Mouse (Mus musculus) embryonic facial prominence, embryonic 14.5 days (tissue): ENCODE measurements around the gene Sri. TPM values are rescaled to one million over a fixed set of nuclear protein-coding genes. Genes with fewer than 3 reads are reported as not detected.
A peak's percentile ranks its signal among the peaks of the same experiment; 100 is the strongest.
"Not testable (repeated sequence)": the region's sequence is repeated elsewhere in the genome, so short reads cannot be mapped to it uniquely, and the experiment has no call there.

Source experiments
- ATAC-seq: fragments of 200-750 bp; cut with Nextera tagmentation; 2 replicates; pipeline ENCODE4 v1.8.0; 2017; ENCODE audit warnings: low read depth, moderate number of reproducible peaks, moderate TSS enrichment
- DNase-seq: peaks from one replicate; pipeline ENCODE4 v3.0.0-alpha.2; 2015; ENCODE audit warnings: low spot score
- H3K27ac ChIP-seq: fragments of 300-500 bp; sonication (generic); replicated peaks from 2 replicates; pipeline ENCODE4 v1.5.1; 2014; ENCODE audit warnings: low read depth, mild to moderate bottlenecking, low read length, moderate library complexity
- H3K27me3 ChIP-seq: fragments of 300-500 bp; sonication (generic); replicated peaks from 2 replicates; pipeline ENCODE4 v1.6.1; 2014; ENCODE audit warnings: low read length; ENCODE audit not compliant: control insufficient read depth, insufficient read depth
- H3K36me3 ChIP-seq: fragments of 300-500 bp; sonication (generic); 2 replicates; pipeline ENCODE4 v1.6.1; 2014; ENCODE audit warnings: low read length, mixed read lengths; ENCODE audit not compliant: control insufficient read depth, insufficient read depth
- H3K4me1 ChIP-seq: fragments of 300-500 bp; sonication (generic); 2 replicates; pipeline ENCODE4 v1.6.1; 2014; ENCODE audit warnings: antibody characterized with exemption, low read length; ENCODE audit not compliant: control insufficient read depth, insufficient read depth
- H3K4me2 ChIP-seq: fragments of 300-500 bp; sonication (generic); 2 replicates; pipeline ENCODE4 v1.6.1; 2014; ENCODE audit warnings: low read depth, mild to moderate bottlenecking, low read length, moderate library complexity, mixed read lengths
- H3K4me3 ChIP-seq: fragments of 300-500 bp; sonication (generic); 2 replicates; pipeline ENCODE4 v1.5.1; 2014; ENCODE audit warnings: low read depth, mild to moderate bottlenecking, low read length
- H3K9ac ChIP-seq: fragments of 300-500 bp; sonication (generic); 2 replicates; pipeline ENCODE4 v1.6.1; 2014; ENCODE audit warnings: low read depth, mild to moderate bottlenecking, low read length, moderate library complexity, mixed read lengths
- H3K9me3 ChIP-seq: fragments of 300-500 bp; sonication (generic); 2 replicates; pipeline ENCODE4 v1.6.1; 2016; ENCODE audit warnings: low read length; ENCODE audit not compliant: control insufficient read depth
- WGBS: fragments of 180-500 bp; shearing (Covaris S2); extraction: QIAGEN DNeasy Blood & Tissue Kit; methylation state at CpG from one replicate; pipeline ENCODE4 v1.1.7; 2014; 5-methylcytosine and 5-hydroxymethylcytosine counted together
- polyA plus RNA-seq: library from polyadenylated mRNA; unstranded; fragments of >200 nt; fragmentation: Nextera tagmentation; extraction: Ambion mirVana; gene quantifications from 2 replicates; pipeline ENCODE4 v1.2.1, GENCODE M21; 2014

The Sri gene
- 241 and 254 TPM in 2 replicates for polyA plus RNA-seq

DNA sequence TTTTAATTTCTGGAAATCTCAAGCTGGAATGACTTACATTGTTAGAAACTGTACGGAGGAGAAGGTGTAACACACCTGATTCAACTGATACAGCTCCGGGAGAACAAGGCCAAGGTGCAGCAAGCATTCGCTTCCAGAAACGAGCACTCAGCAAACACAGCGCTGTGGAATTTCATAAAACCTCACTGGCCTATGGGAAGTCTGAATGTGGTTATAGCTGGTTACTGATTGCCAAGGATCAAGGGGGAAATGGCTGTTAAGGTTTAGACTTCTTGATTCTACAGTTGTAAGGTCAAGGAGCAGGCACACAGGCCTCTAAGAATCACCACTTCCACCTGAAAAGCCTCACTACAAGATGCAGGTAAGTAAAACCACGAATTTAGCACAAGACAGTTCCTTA is at the start of gene Sri:
TSS of gene Sri (plus strand) at position 224 of the 400 bp plus-strand sequence.
- Histone ChIP-seq H3K27me3 (no peaks in the 10 kb centered on the region), H3K4me2 (no peak within 1 kb of the TSS), H3K4me1 (no peaks in the 10 kb centered on the region), H3K9me3 (no peaks in the 10 kb centered on the region), H3K4me3 (no peak within 1 kb of the TSS), H3K9ac (no peak within 1 kb of the TSS), H3K27ac (no peak within 1 kb of the TSS), H3K36me3 (no peaks in the 10 kb centered on the region)
- DNase-seq (no peak), ATAC-seq (no peak)
- 78% methylated on average over 6 of the region's 6 CpGs for WGBS

DNA sequence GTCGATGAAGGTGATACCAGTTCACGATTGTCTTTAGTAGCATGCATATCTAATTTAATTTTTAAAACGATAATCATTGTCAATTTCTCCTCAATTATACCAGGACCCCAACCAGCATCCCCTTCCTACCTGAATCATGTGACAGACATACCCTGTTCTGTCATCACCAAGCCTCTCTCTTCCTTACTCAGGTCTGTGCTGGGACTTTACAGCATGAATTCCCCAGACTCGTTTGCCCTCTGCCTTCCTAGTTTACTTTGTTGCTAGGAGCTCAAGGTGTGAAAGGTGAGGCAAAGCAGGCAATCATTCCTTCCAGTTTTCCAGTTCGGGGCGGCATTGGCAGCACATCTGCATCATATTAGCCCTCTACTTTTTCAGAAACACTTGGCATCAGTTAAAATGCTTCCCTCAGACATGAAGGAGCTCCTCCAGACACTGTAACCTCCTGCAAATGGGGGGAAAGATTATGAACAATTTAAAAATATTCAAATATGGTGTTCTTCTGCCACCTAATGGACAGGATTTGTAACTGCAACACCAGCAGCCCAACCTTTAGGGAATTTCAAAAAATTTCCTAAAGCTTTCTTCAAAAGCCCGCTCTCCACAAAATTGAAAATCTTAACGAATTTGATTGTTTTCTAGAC is 49.4 kb upstream of the Sri start:
- H3K27me3 ChIP-seq = no peaks in the 10 kb centered on the region
- H3K4me2 ChIP-seq = no peak overlapping the region
- H3K9ac ChIP-seq = no peak overlapping the region
- H3K4me1 ChIP-seq = no peaks in the 10 kb centered on the region
- WGBS = 40% methylated on average over 8 of the region's 8 CpGs
- H3K27ac ChIP-seq = no peak overlapping the region
- peak; percentile 63; the same call in 1 of the 2 replicates for ATAC-seq
- no peak overlapping the region for H3K4me3 ChIP-seq
- peak; percentile 70 for DNase-seq
- no peaks in the 10 kb centered on the region for H3K36me3 ChIP-seq
- H3K9me3 ChIP-seq = no peaks in the 10 kb centered on the region

DNA sequence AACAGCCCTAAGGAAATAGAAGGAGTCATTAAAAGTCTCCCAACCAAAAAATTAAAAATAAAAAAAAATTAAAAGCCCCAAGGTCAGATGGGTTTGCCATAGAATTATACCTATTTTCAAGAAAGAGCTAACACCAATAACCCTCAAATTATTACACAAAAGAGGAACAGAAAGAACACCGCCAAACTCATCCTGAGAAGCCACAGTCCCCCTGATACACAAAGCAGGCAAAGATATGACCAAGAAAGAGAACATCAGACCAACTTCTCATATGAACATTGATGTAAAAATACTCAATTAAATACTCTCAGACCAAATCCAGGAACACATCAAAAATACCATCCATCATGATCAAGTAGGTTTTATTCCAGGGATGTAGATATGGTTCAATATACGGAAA is 48.8 kb upstream of the Sri start:
- Histone ChIP-seq H3K36me3 (no peaks in the 10 kb centered on the region), H3K27me3 (no peaks in the 10 kb centered on the region), H3K4me1 (no peaks in the 10 kb centered on the region), H3K27ac (no peak overlapping the region), H3K4me3 (no peak overlapping the region), H3K9me3 (no peaks in the 10 kb centered on the region), H3K9ac (no peak overlapping the region), H3K4me2 (no peak overlapping the region)
- WGBS = 85% methylated on average over 2 of the region's 2 CpGs
- DNase-seq (no peak), ATAC-seq (no peak)

DNA sequence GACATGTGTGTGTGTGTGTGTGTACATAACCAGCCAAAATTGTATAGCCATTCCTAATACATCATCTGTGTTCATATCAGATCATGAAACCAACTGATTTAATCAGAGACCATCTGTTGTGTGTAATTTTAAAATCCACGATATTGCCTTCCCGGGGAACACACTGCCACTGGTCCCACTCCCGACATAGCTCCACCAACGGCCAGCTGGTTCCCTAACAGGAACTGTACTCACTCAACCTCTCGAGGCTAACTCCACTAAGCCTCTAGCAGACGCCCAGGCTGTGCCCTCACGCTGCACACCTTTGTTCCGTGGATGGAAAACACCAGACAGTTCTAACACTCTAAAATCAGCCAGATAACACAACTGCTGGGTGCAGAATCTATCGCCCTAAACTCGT is 45.4 kb upstream of the Sri start:
- no peak overlapping the region for H3K4me3 ChIP-seq
- ATAC-seq = no peak
- WGBS = 75% methylated on average over 10 of the region's 10 CpGs
- H3K9ac ChIP-seq = no peak overlapping the region
- H3K27me3 ChIP-seq = no peaks in the 10 kb centered on the region
- no peak overlapping the region for H3K27ac ChIP-seq
- no peaks in the 10 kb centered on the region for H3K4me1 ChIP-seq
- H3K9me3 ChIP-seq = no peaks in the 10 kb centered on the region
- no peak for DNase-seq
- no peak overlapping the region for H3K4me2 ChIP-seq
- no peaks in the 10 kb centered on the region for H3K36me3 ChIP-seq

DNA sequence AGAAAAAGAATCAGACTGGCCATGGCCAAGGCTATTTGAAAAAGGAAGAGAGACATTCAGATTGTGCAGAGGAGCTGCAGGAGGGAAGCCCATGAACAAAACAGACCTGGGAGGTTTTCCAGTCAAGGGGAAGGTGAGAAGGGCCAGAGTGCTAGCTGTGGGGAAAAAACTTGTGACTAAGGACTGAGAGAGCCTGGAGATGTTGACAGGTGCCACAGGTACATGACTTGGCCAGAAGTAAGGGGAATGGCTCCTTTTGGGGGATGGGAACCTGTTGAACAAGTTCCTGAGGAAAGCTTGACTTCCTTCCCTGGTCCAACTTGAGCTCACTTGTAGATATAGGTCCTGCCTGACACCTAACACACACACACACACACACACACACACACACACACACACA is 43.1 kb upstream of the Sri start:
- H3K36me3 ChIP-seq = no peaks in the 10 kb centered on the region
- H3K9ac ChIP-seq = no peak overlapping the region
- H3K4me2 ChIP-seq = no peak overlapping the region
- ATAC-seq (no peak), DNase-seq (no peak)
- H3K27ac ChIP-seq = no peak overlapping the region
- H3K4me3 ChIP-seq = no peak overlapping the region
- no peaks in the 10 kb centered on the region for H3K9me3 ChIP-seq
- no peaks in the 10 kb centered on the region for H3K4me1 ChIP-seq
- no peaks in the 10 kb centered on the region for H3K27me3 ChIP-seq

DNA sequence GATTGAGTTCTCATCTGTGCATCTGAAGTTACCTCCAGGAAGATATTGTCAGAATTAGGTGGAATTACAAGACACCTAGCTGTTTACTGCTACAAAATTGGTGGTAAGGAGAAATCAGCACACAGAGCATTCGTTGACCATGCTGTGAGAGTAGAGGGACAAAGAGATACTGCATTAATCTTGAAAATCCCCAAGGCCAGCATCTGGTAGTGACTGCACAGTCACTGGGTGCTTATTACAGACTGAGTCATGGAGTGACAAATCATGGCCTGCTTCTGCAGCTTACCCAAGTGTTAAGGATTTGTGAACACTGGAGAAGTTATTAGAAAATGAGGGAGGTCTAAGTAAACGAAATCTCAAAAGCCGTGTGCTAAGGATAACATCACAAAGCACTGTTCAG is 32.6 kb upstream of the Sri start:
- DNase-seq = no peak
- Histone ChIP-seq H3K36me3 (no peaks in the 10 kb centered on the region), H3K4me3 (no peak overlapping the region), H3K9ac (no peak overlapping the region), H3K9me3 (no peaks in the 10 kb centered on the region), H3K4me2 (no peak overlapping the region), H3K27me3 (no peaks in the 10 kb centered on the region), H3K4me1 (no peaks in the 10 kb centered on the region), H3K27ac (no peak overlapping the region)
- ATAC-seq = no peak
- 75% methylated on average over 3 of the region's 3 CpGs for WGBS

DNA sequence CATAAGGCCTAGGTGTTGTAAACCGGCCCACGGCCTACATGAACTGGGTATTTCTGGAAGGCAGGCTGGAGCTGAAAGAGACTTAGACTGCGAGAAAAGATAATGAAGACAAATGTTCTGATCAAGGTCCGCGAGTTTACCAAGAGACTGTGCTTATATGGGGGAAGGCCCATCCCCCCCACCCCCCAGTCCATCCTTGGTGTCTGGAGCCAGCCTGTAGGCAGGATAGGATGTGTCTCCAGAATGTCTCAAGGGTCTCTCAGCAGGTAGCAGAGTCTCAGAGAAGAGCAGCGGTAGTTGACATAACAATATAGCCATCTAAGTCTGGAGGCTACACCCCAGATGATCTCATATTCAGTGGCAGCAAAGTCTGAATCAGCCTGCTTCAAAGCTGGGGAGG is 11.3 kb upstream of the Sri start:
- not testable (repeated sequence) for H3K9me3 ChIP-seq, H3K4me1 ChIP-seq, H3K27ac ChIP-seq, H3K4me2 ChIP-seq, H3K4me3 ChIP-seq, H3K9ac ChIP-seq, ATAC-seq, DNase-seq, H3K36me3 ChIP-seq, H3K27me3 ChIP-seq
- WGBS = 92% methylated on average over 6 of the region's 6 CpGs

DNA sequence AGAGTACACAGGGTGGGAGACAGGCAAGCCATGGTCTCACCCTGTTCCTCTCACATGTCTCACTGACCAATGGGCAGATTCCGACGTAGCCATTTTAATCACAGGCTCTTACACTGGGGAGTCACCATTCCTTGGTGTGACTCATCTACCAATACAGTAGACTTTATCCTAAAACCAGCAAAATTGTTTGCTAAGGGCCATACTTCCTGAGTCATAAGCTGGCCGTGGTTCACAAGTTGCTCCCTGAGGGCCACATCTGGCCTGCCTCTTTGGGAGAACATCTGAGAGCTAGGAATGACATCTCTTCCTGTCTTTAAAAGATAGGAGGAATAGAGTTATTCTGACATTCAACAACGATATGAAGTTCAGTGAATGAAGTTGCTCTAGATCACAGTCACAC is 7.9 kb downstream of the Sri start:
- Histone ChIP-seq H3K36me3 (peaks cover 5% of the 10 kb centered on the region; the same call in 1 of the 2 replicates), H3K27ac (no peak overlapping the region), H3K27me3 (no peaks in the 10 kb centered on the region), H3K4me1 (peaks cover 9% of the 10 kb centered on the region), H3K9ac (no peak overlapping the region), H3K9me3 (no peaks in the 10 kb centered on the region), H3K4me3 (no peak overlapping the region), H3K4me2 (no peak overlapping the region)
- ATAC-seq = no peak
- no peak for DNase-seq
- WGBS = 91% methylated on average over 4 of the region's 4 CpGs

DNA sequence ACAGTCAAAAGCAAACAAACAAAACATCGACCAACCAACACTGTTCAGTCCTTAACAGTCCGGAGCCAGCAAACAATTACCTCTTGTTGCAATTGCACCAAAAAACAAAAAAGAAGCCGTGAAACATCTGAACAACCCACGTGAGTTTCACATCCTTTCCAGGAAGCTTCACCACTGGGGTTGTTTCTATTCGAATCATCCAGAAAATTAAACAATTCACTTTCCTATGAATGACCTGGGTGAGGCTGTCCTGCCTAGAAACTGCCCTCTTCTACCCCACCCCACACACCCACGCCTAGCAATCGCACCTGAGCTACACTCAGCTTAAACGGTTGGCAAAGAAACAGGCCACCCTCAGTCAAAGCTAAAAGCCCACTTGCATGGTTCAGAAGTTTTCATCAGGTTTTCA is 9.8 kb downstream of the Sri start:
- H3K27ac ChIP-seq = peak overlapping the region; percentile 86
- H3K9ac ChIP-seq = peak overlapping the region; percentile 91
- WGBS = 36% methylated on average over 8 of the region's 8 CpGs
- H3K36me3 ChIP-seq = peaks cover 22% of the 10 kb centered on the region
- H3K4me3 ChIP-seq = peak overlapping the region; percentile 78
- H3K27me3 ChIP-seq = no peaks in the 10 kb centered on the region
- no peaks in the 10 kb centered on the region for H3K9me3 ChIP-seq
- ATAC-seq (no peak), DNase-seq (no peak)
- peaks cover 9% of the 10 kb centered on the region for H3K4me1 ChIP-seq
- H3K4me2 ChIP-seq = peak overlapping the region; percentile 71
